Mouse (Mus musculus) E14TG2a.4 (cell line): ENCODE measurements around the gene Ttc39a.

Experiments used
- CTCF ChIP-seq: conservative IDR thresholded peaks from 2 replicates; pipeline ENCODE4 v1.5.1; 2014; ENCODE audit warnings: low read length
- NANOG ChIP-seq: IDR thresholded peaks from 2 replicates; pipeline ENCODE4 v1.6.1; 2014; ENCODE audit warnings: borderline replicate concordance, low read length, mixed read lengths

DNA sequence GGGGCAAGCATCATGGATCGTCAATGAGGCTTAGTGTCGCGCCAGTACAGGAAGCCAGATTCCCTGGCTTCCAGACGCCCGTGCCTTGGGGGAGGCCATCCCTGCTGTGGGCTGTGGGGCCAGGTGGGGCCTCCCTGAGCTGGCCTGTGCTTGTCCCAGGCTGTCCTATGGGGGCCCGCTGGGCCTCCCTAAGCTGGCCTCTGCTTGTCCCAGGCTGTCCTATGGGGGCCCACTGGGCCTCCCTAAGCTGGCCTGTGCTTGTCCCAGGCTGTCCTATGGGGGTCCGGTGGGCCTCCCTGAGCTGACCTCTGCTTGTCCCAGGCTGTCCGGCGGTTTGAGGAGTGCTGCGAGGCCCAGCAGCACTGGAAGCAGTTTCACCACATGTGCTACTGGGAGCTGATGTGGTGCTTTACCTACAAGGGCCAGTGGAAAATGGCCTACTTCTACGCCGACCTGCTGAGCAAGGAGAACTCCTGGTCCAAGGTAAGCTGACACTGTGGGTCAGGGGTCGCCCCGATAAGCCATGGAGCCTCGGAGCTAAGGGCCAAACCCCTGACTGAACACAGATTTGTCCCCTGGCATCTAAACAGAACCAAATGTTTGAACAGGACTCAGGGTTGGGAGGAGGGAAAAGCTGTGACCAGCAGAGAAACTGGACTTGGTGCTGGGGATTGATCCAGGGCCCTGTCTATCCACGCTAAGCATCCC, 26.4 kb downstream of the Ttc39a start:
- no peak for TF ChIP-seq CTCF
- no peak for TF ChIP-seq NANOG
